ENCODE assay signal across 8 mouse cellular contexts in genomic region chr4:44973450-44973849, GRCm38 (mm10). TPM values are rescaled to one million over a fixed set of nuclear protein-coding genes. Genes with fewer than 3 reads are reported as not detected.
DNase-seq lines count a peak whose midpoint lies in the region; ATAC-seq and TF ChIP-seq lines count a peak whose summit lies in the region.

No protein-coding gene starts in this region.

- TF ChIP-seq CTCF in gastrocnemius, adult 2 months (IDR thresholded peaks at IDR 0.05): peak; percentile 90; the same call in 1 of the 2 replicates

- no peaks in the 10 kb centered on the region for H3K36me3 ChIP-seq in hindbrain, embryonic 16.5 days (ENCODE audit: control insufficient read depth, insufficient read depth, low read length)

- H3K9ac ChIP-seq in hindbrain, embryonic 16.5 days (ENCODE audit: low read depth, low read length): no peak overlapping the region

- H3K4me1 ChIP-seq in hindbrain, embryonic 16.5 days (ENCODE audit: control insufficient read depth, insufficient read depth, low read depth, low read length): no peaks in the 10 kb centered on the region

- no peak overlapping the region for H3K27ac ChIP-seq in gastrocnemius, adult 2 months
- H3K27ac ChIP-seq in hindbrain, embryonic 16.5 days (ENCODE audit: low read depth, low read length): no peak overlapping the region

- ATAC-seq in common myeloid progenitor, adult 5-6 weeks (replicated peaks; ENCODE audit: low read depth, poor library complexity, severe bottlenecking): peak; percentile 92
- ATAC-seq in hindbrain, embryonic 16.5 days: peak; percentile 49; the same call in 1 of the 2 replicates

- peak overlapping the region; percentile 51 for H3K4me3 ChIP-seq in gastrocnemius, adult 2 months
- H3K4me3 ChIP-seq in hindbrain, embryonic 16.5 days (ENCODE audit: low read length): no peak overlapping the region

- WGBS in hindbrain, embryonic 16.5 days: 14% methylated on average over 9 of the region's 9 CpGs

- peak; percentile 97 for DNase-seq in ZHBTc4 (ENCODE audit: low read depth, low spot score)
- DNase-seq in gastrocnemius, adult 2 months: peak; percentile 86
- peak; percentile 85 for DNase-seq in left cerebral cortex, adult 11 months (ENCODE audit: low spot score)
- DNase-seq in lung, postnatal 36 days: peak; percentile 95
- peak; percentile 81 for DNase-seq in retina, postnatal 7 days (ENCODE audit: low read depth, low spot score)
- DNase-seq in urinary bladder, adult 18-20 months (ENCODE audit: low spot score in 2 of 2): peak; percentile 79 to 85

- intact Hi-C loops in gastrocnemius, adult 2 months (cut with DNase I): no loop called here

- H3K27me3 ChIP-seq in hindbrain, embryonic 16.5 days (replicated peaks; ENCODE audit: control insufficient read depth, insufficient read depth, low read length): no peaks in the 10 kb centered on the region

- H3K4me2 ChIP-seq in hindbrain, embryonic 16.5 days (ENCODE audit: low read length): peak overlapping the region; percentile 37

- no peaks in the 10 kb centered on the region for H3K9me3 ChIP-seq in hindbrain, embryonic 16.5 days (ENCODE audit: control insufficient read depth, low read length)

RNA-seq across cellular contexts. Expression of gene Grhpr, which starts 7.7 kb away (rescaled TPM):
- 8.6 and 10.8 TPM in 2 replicates for total RNA-seq in common myeloid progenitor, adult 5-6 weeks (2017)
- 10 to 100 TPM; 23.9 to 24.7 TPM for total RNA-seq in gastrocnemius, adult 2 months (2021)
- polyA plus RNA-seq in hindbrain, embryonic 16.5 days (2015; fragmentation: Nextera tagmentation; extraction: Ambion mirVana): 33.5 and 33.7 TPM in 2 replicates

RNA-seq across cellular contexts. Expression of gene Zbtb5, which starts 38.8 kb away (rescaled TPM):
- total RNA-seq in common myeloid progenitor, adult 5-6 weeks (2017): 11.5 and 16.9 TPM in 2 replicates
- total RNA-seq in gastrocnemius, adult 2 months (2021): 1 to 10 TPM; 2.3 to 3.0 TPM
- polyA plus RNA-seq in hindbrain, embryonic 16.5 days (2015; fragmentation: Nextera tagmentation; extraction: Ambion mirVana): 36.8 and 39.3 TPM in 2 replicates

RNA-seq across cellular contexts. Expression of gene Polr1e, which starts 44.9 kb away (rescaled TPM):
- total RNA-seq in common myeloid progenitor, adult 5-6 weeks (2017): 57.6 and 66.8 TPM in 2 replicates
- 1 to 10 TPM; 3.8 to 4.0 TPM for total RNA-seq in gastrocnemius, adult 2 months (2021)
- polyA plus RNA-seq in hindbrain, embryonic 16.5 days (2015; fragmentation: Nextera tagmentation; extraction: Ambion mirVana): 26.8 and 31.5 TPM in 2 replicates

Comparison
In these comparisons a context has a peak if more than half of its experiments do, and no peak if none do; other contexts are left out.
1. RNA of gene Polr1e, which starts 44.9 kb away (total RNA-seq): 57.6 to 66.8 TPM in common myeloid progenitor, adult 5-6 weeks; 3.8 to 4.0 TPM in gastrocnemius, adult 2 months; every median in the first group is over 10 times any median in the second.
2. Peak in every context shown above with its lines, with median percentiles within 50 percentile points of each other: DNase-seq.